Mouse (Mus musculus): ENCODE data around the gene Prdm16. TPM values are rescaled to one million over a fixed set of nuclear protein-coding genes. Genes with fewer than 3 reads are reported as not detected.

Prdm16 gene
- polyA plus RNA-seq, 1 experiment from 2014 or later = 12.5 TPM

DNA sequence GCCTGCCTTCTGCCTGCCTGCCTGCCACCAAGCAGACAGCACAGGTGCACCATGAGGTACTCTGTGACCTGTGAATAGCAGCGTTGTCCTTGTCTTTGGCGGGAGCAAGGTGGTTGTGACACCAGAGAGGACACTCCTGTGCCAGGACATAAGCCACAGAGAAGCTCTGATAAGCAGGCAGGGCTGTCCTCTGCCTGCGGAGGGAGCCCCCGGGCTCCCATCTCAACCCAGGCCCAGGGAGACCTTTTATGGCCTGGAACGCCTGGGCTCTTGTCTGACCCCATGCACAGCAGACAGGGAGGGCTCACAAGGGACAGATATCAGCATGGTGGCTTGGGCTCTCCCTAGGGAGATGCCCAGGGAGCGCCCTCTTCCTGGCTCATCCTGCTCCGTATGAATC is 118.7 kb downstream of the Prdm16 start:
- H3K4me3 ChIP-seq (replicated peaks) = no peak overlapping the region
- H3K9me3 ChIP-seq = no peaks in the 10 kb centered on the region
- H3K4me2 ChIP-seq (replicated peaks) = no peak overlapping the region
- H3K27me3 ChIP-seq = peaks cover 69% of the 10 kb centered on the region
- no peak overlapping the region for H3K9ac ChIP-seq (replicated peaks)
- ATAC-seq = no peak
- no peaks in the 10 kb centered on the region for H3K36me3 ChIP-seq
- H3K27ac ChIP-seq = no peak overlapping the region
- 79% methylated on average over 7 of the region's 7 CpGs for WGBS
- H3K4me1 ChIP-seq (replicated peaks) = peaks cover 24% of the 10 kb centered on the region

DNA sequence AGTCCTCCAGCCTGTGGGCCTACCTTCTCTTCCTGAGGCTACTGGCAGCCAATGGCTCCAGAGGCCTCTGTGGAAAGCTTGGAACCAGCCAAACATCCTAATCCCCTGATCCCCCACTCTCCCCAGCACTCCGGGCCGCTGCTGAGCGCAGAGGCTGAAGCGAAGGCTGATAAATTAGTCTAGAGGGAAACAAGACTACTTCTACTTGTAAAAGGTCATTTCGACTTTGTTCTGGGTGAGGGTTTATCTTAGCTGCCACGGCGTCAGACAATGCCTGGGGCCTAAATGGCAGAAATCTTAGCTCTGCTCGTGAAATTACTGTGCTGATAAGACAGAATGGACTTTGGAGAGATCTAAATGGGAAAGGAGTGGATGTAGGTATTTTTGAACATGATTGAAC is 120.2 kb downstream of the Prdm16 start:
- peak overlapping the region; percentile 62 for H3K27ac ChIP-seq

DNA sequence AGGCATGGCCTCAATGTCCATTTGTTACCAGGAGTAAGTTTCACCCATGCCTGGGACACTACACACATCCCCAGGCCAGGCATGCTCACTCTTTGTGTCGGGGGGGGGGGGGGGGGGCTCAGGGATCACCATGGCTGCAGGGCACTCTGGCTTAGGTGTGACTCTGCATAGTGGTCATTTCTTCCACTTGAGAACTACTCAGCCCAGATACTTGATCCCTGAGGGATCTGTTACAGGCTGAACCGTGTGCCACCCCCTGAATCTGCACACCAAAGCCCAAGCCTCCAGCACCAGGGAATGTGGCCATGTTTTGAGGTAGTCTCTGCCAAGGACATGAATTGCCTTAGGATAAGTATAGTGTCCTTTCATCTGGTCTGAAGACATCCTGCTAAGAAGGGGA is 123.0 kb downstream of the Prdm16 start:
- Histone ChIP-seq H3K4me2 (replicated peaks) (no peak overlapping the region), H3K4me3 (replicated peaks) (no peak overlapping the region), H3K9ac (replicated peaks) (no peak overlapping the region), H3K27me3 (peaks cover 63% of the 10 kb centered on the region), H3K27ac (no peak overlapping the region), H3K4me1 (replicated peaks) (peaks cover 45% of the 10 kb centered on the region), H3K9me3 (no peaks in the 10 kb centered on the region), H3K36me3 (no peaks in the 10 kb centered on the region)
- 45% methylated on average over 2 of the region's 2 CpGs for WGBS
- ATAC-seq = no peak

More for the DNA sequence above, 120.2 kb downstream of the Prdm16 start:
- Histone ChIP-seq H3K9ac (replicated peaks) (no peak overlapping the region), H3K4me3 (replicated peaks) (no peak overlapping the region), H3K36me3 (no peaks in the 10 kb centered on the region), H3K4me2 (replicated peaks) (no peak overlapping the region), H3K27me3 (peaks cover 63% of the 10 kb centered on the region), H3K4me1 (replicated peaks) (peaks cover 39% of the 10 kb centered on the region), H3K9me3 (no peaks in the 10 kb centered on the region)
- ATAC-seq = no peak
- WGBS = 19% methylated on average over 8 of the region's 8 CpGs

DNA sequence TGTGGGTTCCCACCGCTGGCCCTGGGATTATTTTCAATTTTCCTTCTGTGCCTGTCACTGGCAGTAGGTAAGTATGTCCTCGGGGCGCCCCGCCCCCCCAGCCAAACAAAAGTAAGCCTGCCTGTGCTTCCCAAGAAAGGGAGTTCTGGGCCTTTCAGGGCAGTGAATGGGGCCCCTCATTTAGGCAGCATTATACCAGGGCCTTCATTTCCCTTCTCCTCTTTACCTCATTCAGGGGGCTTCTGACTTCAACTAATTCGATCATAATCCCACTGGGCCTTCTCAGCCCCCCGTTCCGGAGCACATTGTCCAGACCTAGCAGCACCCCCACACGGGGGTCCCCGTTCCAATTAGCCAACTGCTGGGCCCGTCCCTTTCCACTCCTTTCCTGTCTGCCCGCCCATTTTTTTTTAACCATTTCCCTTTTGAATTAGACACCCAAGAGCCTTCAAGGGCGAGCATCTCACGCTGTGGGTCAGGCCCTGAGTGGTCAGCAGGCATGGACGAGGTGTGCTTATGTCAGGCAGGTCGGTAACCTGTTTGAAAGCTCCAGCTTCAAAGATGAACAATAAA is 124.1 kb downstream of the Prdm16 start:
- no peak overlapping the region for H3K9ac ChIP-seq (replicated peaks)
- H3K4me2 ChIP-seq (replicated peaks) = 0 out of 2 replicates have a peak overlapping the region, but pooled peaks have one; percentile 1
- H3K4me1 ChIP-seq (replicated peaks) = peaks cover 45% of the 10 kb centered on the region
- ATAC-seq = no peak
- WGBS = 12% methylated on average over 15 of the region's 15 CpGs
- H3K4me3 ChIP-seq (replicated peaks) = no peak overlapping the region
- H3K27me3 ChIP-seq = peaks cover 62% of the 10 kb centered on the region
- H3K27ac ChIP-seq = no peak overlapping the region
- no peaks in the 10 kb centered on the region for H3K36me3 ChIP-seq
- H3K9me3 ChIP-seq = no peaks in the 10 kb centered on the region

DNA sequence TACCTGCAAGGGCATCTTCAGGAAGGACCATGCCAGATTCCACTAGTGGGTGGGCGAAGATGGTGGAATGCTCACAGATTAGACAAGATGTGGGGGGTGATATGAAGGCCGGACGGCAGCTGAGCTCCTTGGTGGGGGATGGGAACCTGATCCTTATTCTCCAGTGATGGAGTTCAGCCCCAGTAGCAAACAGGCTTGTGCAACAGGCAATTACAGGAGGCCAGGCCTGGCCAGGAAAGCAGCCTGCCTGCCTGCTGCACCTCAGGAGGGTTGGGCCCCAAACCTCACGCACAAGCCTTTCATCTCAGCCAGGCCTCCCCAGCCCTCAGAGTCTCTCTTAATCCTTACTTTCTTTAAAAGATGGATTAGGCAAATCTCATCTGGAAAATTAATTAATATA is 124.9 kb downstream of the Prdm16 start:
- no peak overlapping the region for H3K4me3 ChIP-seq (replicated peaks)
- no peak overlapping the region for H3K4me2 ChIP-seq (replicated peaks)
- WGBS = 31% methylated on average over 4 of the region's 4 CpGs
- H3K27ac ChIP-seq = no peak overlapping the region
- peaks cover 65% of the 10 kb centered on the region for H3K27me3 ChIP-seq
- H3K9ac ChIP-seq (replicated peaks) = no peak overlapping the region
- no peaks in the 10 kb centered on the region for H3K36me3 ChIP-seq
- ATAC-seq = no peak
- H3K9me3 ChIP-seq = no peaks in the 10 kb centered on the region
- H3K4me1 ChIP-seq (replicated peaks) = peaks cover 46% of the 10 kb centered on the region

GRCm38 (mm10) chr4:154506774-154507435 is 129.8 kb downstream of the Prdm16 start:
- 3% methylated on average over 20 of the region's 20 CpGs for WGBS
- no peak overlapping the region for H3K9ac ChIP-seq (replicated peaks)
- no peak overlapping the region for H3K4me3 ChIP-seq (replicated peaks)
- no peaks in the 10 kb centered on the region for H3K36me3 ChIP-seq
- peak overlapping the region; percentile 34 for H3K4me2 ChIP-seq (replicated peaks)
- H3K27me3 ChIP-seq = peaks cover 70% of the 10 kb centered on the region
- peaks cover 53% of the 10 kb centered on the region for H3K4me1 ChIP-seq (replicated peaks)
- H3K9me3 ChIP-seq = no peaks in the 10 kb centered on the region
- H3K27ac ChIP-seq = peak overlapping the region; percentile 57
- peak; percentile 51 for ATAC-seq

DNA sequence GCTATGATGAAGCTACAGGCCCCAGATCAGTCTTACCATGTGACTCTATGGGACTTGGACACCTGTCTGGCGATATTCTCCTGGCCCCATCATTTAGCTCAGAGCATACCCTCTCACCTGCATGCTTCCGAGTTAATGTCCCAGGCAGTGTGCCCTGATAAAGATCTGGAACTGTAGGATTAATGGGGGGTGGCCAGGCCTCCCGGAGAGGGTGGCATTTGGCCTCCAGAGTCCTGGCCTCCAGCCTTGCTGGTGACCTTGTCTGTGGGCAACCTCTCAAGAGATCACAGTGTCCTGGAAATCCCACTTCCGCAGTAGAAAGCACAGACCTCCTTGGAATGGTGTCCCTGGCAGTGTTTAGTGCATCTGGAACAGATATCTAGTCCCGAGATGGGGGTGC is 131.4 kb downstream of the Prdm16 start:
- H3K4me1 ChIP-seq (replicated peaks) = peaks cover 59% of the 10 kb centered on the region
- H3K9me3 ChIP-seq = no peaks in the 10 kb centered on the region
- peaks cover 71% of the 10 kb centered on the region for H3K27me3 ChIP-seq
- WGBS = 90% methylated on average over 5 of the region's 5 CpGs
- H3K4me2 ChIP-seq (replicated peaks) = no peak overlapping the region
- no peak overlapping the region for H3K4me3 ChIP-seq (replicated peaks)
- ATAC-seq = no peak
- H3K9ac ChIP-seq (replicated peaks) = no peak overlapping the region
- no peak overlapping the region for H3K27ac ChIP-seq
- H3K36me3 ChIP-seq = no peaks in the 10 kb centered on the region

DNA sequence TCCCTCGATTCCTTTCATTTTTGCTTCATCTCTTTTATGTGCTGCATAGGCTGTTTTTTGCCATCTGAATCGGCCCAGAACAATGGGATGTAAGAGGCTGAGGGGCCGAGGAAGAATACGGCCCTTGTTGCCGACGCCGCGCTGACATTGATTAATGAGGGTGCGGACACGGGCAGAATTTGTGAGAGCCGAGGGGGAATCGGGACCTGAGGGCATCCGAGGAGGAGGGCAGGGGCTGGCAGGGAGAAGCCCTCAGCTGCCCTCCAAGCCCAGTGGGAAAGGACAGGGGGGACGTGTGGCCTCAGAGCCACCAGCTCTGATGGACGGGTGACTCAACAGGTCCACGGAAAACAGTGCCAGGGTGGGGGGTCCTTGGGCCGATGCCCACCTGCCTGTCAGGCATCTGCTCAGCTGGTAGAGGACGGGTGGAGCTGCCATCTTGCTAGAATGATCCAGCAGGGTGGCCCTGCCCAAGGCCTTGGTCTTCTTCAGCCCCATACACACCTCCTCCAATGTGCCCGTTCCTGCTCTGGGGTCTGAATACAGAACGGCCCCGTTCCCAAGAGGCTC is 133.3 kb downstream of the Prdm16 start:
- Histone ChIP-seq H3K27me3 (peaks cover 63% of the 10 kb centered on the region), H3K9ac (replicated peaks) (no peak overlapping the region), H3K36me3 (no peaks in the 10 kb centered on the region), H3K4me2 (replicated peaks) (peak overlapping the region; percentile 12; the same call in 1 of the 2 replicates), H3K4me3 (replicated peaks) (no peak overlapping the region), H3K27ac (peak overlapping the region; percentile 52), H3K4me1 (replicated peaks) (peaks cover 79% of the 10 kb centered on the region), H3K9me3 (no peaks in the 10 kb centered on the region)
- no peak for ATAC-seq
- WGBS = 33% methylated on average over 21 of the region's 21 CpGs

- Histone ChIP-seq H3K9ac (replicated peaks) (0 out of 2 replicates have a peak overlapping the region, but pooled peaks have one; percentile 19), H3K27ac (peak overlapping the region; percentile 52), H3K36me3 (no peaks in the 10 kb centered on the region), H3K4me1 (replicated peaks) (peaks cover 87% of the 10 kb centered on the region), H3K4me3 (replicated peaks) (no peak overlapping the region), H3K4me2 (replicated peaks) (0 out of 2 replicates have a peak overlapping the region, but pooled peaks have one; percentile 12), H3K9me3 (no peaks in the 10 kb centered on the region), H3K27me3 (peaks cover 67% of the 10 kb centered on the region)
- 56% methylated on average over 16 of the region's 16 CpGs for WGBS
- ATAC-seq = 0 out of 2 replicates have a peak, but pooled peaks have one; percentile 17
These were observed 134.2 kb downstream of the Prdm16 start for GRCm38 (mm10) chr4:154502403-154503000.

GRCm38 (mm10) chr4:154500695-154501094 is 136.0 kb downstream of the Prdm16 start:
- H3K9me3 ChIP-seq = no peaks in the 10 kb centered on the region
- ATAC-seq = no peak
- WGBS = 44% methylated on average over 9 of the region's 9 CpGs
- H3K36me3 ChIP-seq = no peaks in the 10 kb centered on the region
- H3K9ac ChIP-seq (replicated peaks) = no peak overlapping the region
- peak overlapping the region; percentile 77; the same call in 1 of the 2 replicates for H3K27ac ChIP-seq
- no peak overlapping the region for H3K4me3 ChIP-seq (replicated peaks)
- H3K4me2 ChIP-seq (replicated peaks) = no peak overlapping the region; the same call in 1 of the 2 replicates
- peaks cover 77% of the 10 kb centered on the region for H3K27me3 ChIP-seq
- H3K4me1 ChIP-seq (replicated peaks) = peaks cover 82% of the 10 kb centered on the region

- peak overlapping the region; percentile 77 for H3K27ac ChIP-seq
- H3K4me1 ChIP-seq (replicated peaks) = peaks cover 82% of the 10 kb centered on the region
- H3K9ac ChIP-seq (replicated peaks) = peak overlapping the region; percentile 46
- no peaks in the 10 kb centered on the region for H3K9me3 ChIP-seq
- no peaks in the 10 kb centered on the region for H3K36me3 ChIP-seq
- peak; percentile 80 for ATAC-seq
- H3K27me3 ChIP-seq = peaks cover 77% of the 10 kb centered on the region
- no peak overlapping the region for H3K4me3 ChIP-seq (replicated peaks)
- WGBS = 18% methylated on average over 29 of the region's 29 CpGs
- H3K4me2 ChIP-seq (replicated peaks) = peak overlapping the region; percentile 19
These were observed 136.8 kb downstream of the Prdm16 start for GRCm38 (mm10) chr4:154499701-154500523.
